Mouse (Mus musculus): Measurements from ENCODE around the gene Cxadr. TPM values are rescaled to one million over a fixed set of nuclear protein-coding genes. Genes with fewer than 3 reads are reported as not detected.

Cxadr gene
- polyA plus RNA-seq, 1 experiment from 2014 or later = 37.2 TPM

- H3K36me3 ChIP-seq (ENCODE audit: insufficient read depth, low read length) = peaks cover 7% of the 10 kb centered on the region; the same call in 1 of the 2 replicates
- peak overlapping the region; percentile 72 for H3K27ac ChIP-seq (ENCODE audit: low read length)
- no peaks in the 10 kb centered on the region for H3K27me3 ChIP-seq (ENCODE audit: insufficient read depth, low read length)
- under 1% methylated on average over 43 of the region's 100 CpGs for WGBS
- peak overlapping the region; percentile 90 for H3K9ac ChIP-seq (replicated peaks; ENCODE audit: low read length)
- H3K4me2 ChIP-seq (replicated peaks; ENCODE audit: low read depth, low read length) = peak overlapping the region; percentile 79
- H3K9me3 ChIP-seq (ENCODE audit: low read length) = no peaks in the 10 kb centered on the region
- ATAC-seq (ENCODE audit: low FRiP score, low TSS enrichment) = peak; percentile 74
- peaks cover 16% of the 10 kb centered on the region for H3K4me1 ChIP-seq (ENCODE audit: insufficient read depth, low read length)
- peak overlapping the region; percentile 87 for H3K4me3 ChIP-seq (ENCODE audit: low read length)
Observed at GRCm38 (mm10) chr16:78375821-78376691, 74.8 kb downstream of the Cxadr start.

GRCm38 (mm10) chr16:78376745-78377570 is 75.7 kb downstream of the Cxadr start, which contains the start of gene Btg3:
Gene Btg3 (minus strand): TSS chr16:78377192.
- Histone ChIP-seq H3K9ac (replicated peaks; ENCODE audit: low read length) (peak within 1 kb of the TSS; percentile 90), H3K4me3 (ENCODE audit: low read length) (peak within 1 kb of the TSS; percentile 87), H3K27me3 (ENCODE audit: insufficient read depth, low read length) (no peaks in the 10 kb centered on the region), H3K4me2 (replicated peaks; ENCODE audit: low read depth, low read length) (peak within 1 kb of the TSS; percentile 79), H3K9me3 (ENCODE audit: low read length) (no peaks in the 10 kb centered on the region), H3K4me1 (ENCODE audit: insufficient read depth, low read length) (peaks cover 16% of the 10 kb centered on the region), H3K36me3 (ENCODE audit: insufficient read depth, low read length) (peaks cover 6% of the 10 kb centered on the region; the same call in 1 of the 2 replicates), H3K27ac (ENCODE audit: low read length) (peak within 1 kb of the TSS; percentile 73)
- ATAC-seq (ENCODE audit: low FRiP score, low TSS enrichment) = peak; percentile 98
- WGBS = 4% methylated on average over 29 of the region's 57 CpGs

- Histone ChIP-seq H3K4me3 (ENCODE audit: low read length) (no peak overlapping the region), H3K9me3 (ENCODE audit: low read length) (no peaks in the 10 kb centered on the region), H3K9ac (replicated peaks; ENCODE audit: low read length) (no peak overlapping the region), H3K27ac (ENCODE audit: low read length) (no peak overlapping the region), H3K4me1 (ENCODE audit: insufficient read depth, low read length) (peaks cover 16% of the 10 kb centered on the region), H3K36me3 (ENCODE audit: insufficient read depth, low read length) (no peaks in the 10 kb centered on the region), H3K4me2 (replicated peaks; ENCODE audit: low read depth, low read length) (no peak overlapping the region), H3K27me3 (ENCODE audit: insufficient read depth, low read length) (no peaks in the 10 kb centered on the region)
- ATAC-seq (ENCODE audit: low FRiP score, low TSS enrichment) = no peak
- WGBS = 77% methylated on average over 5 of the region's 5 CpGs
Observed at GRCm38 (mm10) chr16:78378493-78378892, 77.2 kb downstream of the Cxadr start.

GRCm38 (mm10) chr16:78389122-78389521 is 87.8 kb downstream of the Cxadr start:
- no peak for ATAC-seq (ENCODE audit: low FRiP score, low TSS enrichment)
- H3K4me3 ChIP-seq (ENCODE audit: low read length) = no peak overlapping the region
- H3K27me3 ChIP-seq (ENCODE audit: insufficient read depth, low read length) = no peaks in the 10 kb centered on the region

GRCm38 (mm10) chr16:78389986-78390385 is 88.7 kb downstream of the Cxadr start:
- Histone ChIP-seq H3K9ac (replicated peaks; ENCODE audit: low read length) (no peak overlapping the region), H3K4me3 (ENCODE audit: low read length) (no peak overlapping the region), H3K4me2 (replicated peaks; ENCODE audit: low read depth, low read length) (no peak overlapping the region), H3K9me3 (ENCODE audit: low read length) (no peaks in the 10 kb centered on the region), H3K36me3 (ENCODE audit: insufficient read depth, low read length) (no peaks in the 10 kb centered on the region), H3K27me3 (ENCODE audit: insufficient read depth, low read length) (no peaks in the 10 kb centered on the region), H3K27ac (ENCODE audit: low read length) (no peak overlapping the region), H3K4me1 (ENCODE audit: insufficient read depth, low read length) (no peaks in the 10 kb centered on the region)
- no peak for ATAC-seq (ENCODE audit: low FRiP score, low TSS enrichment)
- WGBS = 85% methylated on average over 3 of the region's 3 CpGs

More at GRCm38 (mm10) chr16:78389122-78389521, 87.8 kb downstream of the Cxadr start:
- Histone ChIP-seq H3K9me3 (ENCODE audit: low read length) (no peaks in the 10 kb centered on the region), H3K9ac (replicated peaks; ENCODE audit: low read length) (no peak overlapping the region), H3K4me1 (ENCODE audit: insufficient read depth, low read length) (no peaks in the 10 kb centered on the region), H3K36me3 (ENCODE audit: insufficient read depth, low read length) (no peaks in the 10 kb centered on the region), H3K27ac (ENCODE audit: low read length) (no peak overlapping the region), H3K4me2 (replicated peaks; ENCODE audit: low read depth, low read length) (no peak overlapping the region)
- 80% methylated on average over 4 of the region's 4 CpGs for WGBS

- Histone ChIP-seq H3K9ac (replicated peaks; ENCODE audit: low read length) (no peak overlapping the region), H3K4me3 (ENCODE audit: low read length) (no peak overlapping the region), H3K36me3 (ENCODE audit: insufficient read depth, low read length) (no peaks in the 10 kb centered on the region), H3K9me3 (ENCODE audit: low read length) (no peaks in the 10 kb centered on the region), H3K27me3 (ENCODE audit: insufficient read depth, low read length) (no peaks in the 10 kb centered on the region), H3K27ac (ENCODE audit: low read length) (no peak overlapping the region), H3K4me1 (ENCODE audit: insufficient read depth, low read length) (no peaks in the 10 kb centered on the region), H3K4me2 (replicated peaks; ENCODE audit: low read depth, low read length) (no peak overlapping the region)
- 61% methylated on average over 2 of the region's 2 CpGs for WGBS
- ATAC-seq (ENCODE audit: low FRiP score, low TSS enrichment) = no peak
Observed at GRCm38 (mm10) chr16:78391354-78391753, 90.1 kb downstream of the Cxadr start.

- Histone ChIP-seq H3K27me3 (ENCODE audit: insufficient read depth, low read length) (no peaks in the 10 kb centered on the region), H3K4me1 (ENCODE audit: insufficient read depth, low read length) (no peaks in the 10 kb centered on the region), H3K9me3 (ENCODE audit: low read length) (no peaks in the 10 kb centered on the region), H3K4me2 (replicated peaks; ENCODE audit: low read depth, low read length) (no peak overlapping the region), H3K27ac (ENCODE audit: low read length) (no peak overlapping the region), H3K36me3 (ENCODE audit: insufficient read depth, low read length) (no peaks in the 10 kb centered on the region), H3K9ac (replicated peaks; ENCODE audit: low read length) (no peak overlapping the region), H3K4me3 (ENCODE audit: low read length) (no peak overlapping the region)
- WGBS = 84% methylated on average over 6 of the region's 6 CpGs
- ATAC-seq (ENCODE audit: low FRiP score, low TSS enrichment) = no peak
Observed at GRCm38 (mm10) chr16:78398734-78399133, 97.4 kb downstream of the Cxadr start.

GRCm38 (mm10) chr16:78399423-78399822 is 98.1 kb downstream of the Cxadr start:
- H3K27me3 ChIP-seq (ENCODE audit: insufficient read depth, low read length) = no peaks in the 10 kb centered on the region
- no peak overlapping the region for H3K27ac ChIP-seq (ENCODE audit: low read length)
- no peak overlapping the region for H3K4me2 ChIP-seq (replicated peaks; ENCODE audit: low read depth, low read length)
- no peaks in the 10 kb centered on the region for H3K4me1 ChIP-seq (ENCODE audit: insufficient read depth, low read length)
- H3K9ac ChIP-seq (replicated peaks; ENCODE audit: low read length) = no peak overlapping the region
- ATAC-seq (ENCODE audit: low FRiP score, low TSS enrichment) = no peak
- no peaks in the 10 kb centered on the region for H3K36me3 ChIP-seq (ENCODE audit: insufficient read depth, low read length)
- WGBS = 93% methylated on average over 3 of the region's 3 CpGs
- no peaks in the 10 kb centered on the region for H3K9me3 ChIP-seq (ENCODE audit: low read length)
- H3K4me3 ChIP-seq (ENCODE audit: low read length) = no peak overlapping the region

- Histone ChIP-seq H3K36me3 (ENCODE audit: insufficient read depth, low read length) (no peaks in the 10 kb centered on the region), H3K9me3 (ENCODE audit: low read length) (no peaks in the 10 kb centered on the region), H3K4me2 (replicated peaks; ENCODE audit: low read depth, low read length) (no peak overlapping the region), H3K27ac (ENCODE audit: low read length) (no peak overlapping the region), H3K4me3 (ENCODE audit: low read length) (no peak overlapping the region), H3K27me3 (ENCODE audit: insufficient read depth, low read length) (no peaks in the 10 kb centered on the region), H3K9ac (replicated peaks; ENCODE audit: low read length) (no peak overlapping the region), H3K4me1 (ENCODE audit: insufficient read depth, low read length) (no peaks in the 10 kb centered on the region)
- WGBS = 53% methylated on average over 2 of the region's 2 CpGs
- ATAC-seq (ENCODE audit: low FRiP score, low TSS enrichment) = no peak
Observed at GRCm38 (mm10) chr16:78402316-78402715, 101.0 kb downstream of the Cxadr start.
